Mouse (Mus musculus): ENCODE measurements at regions not wholly inside any gene's neighbourhood (a gene's known extent, or its start where the extent isn't known, plus 50 kb on each side); places are given as distances from the start of the nearest gene placed in this dataset.

GRCm38 (mm10) chr12:86830247-86830585, 54.4 kb downstream of the Irf2bpl start:
- DNase-seq (ENCODE audit: low spot score) (no peak), ATAC-seq (ENCODE audit: low FRiP score) (no peak)
- H3K4me1 ChIP-seq (replicated peaks; ENCODE audit: control insufficient read depth, insufficient read depth, low read length) = peaks cover 39% of the 10 kb centered on the region
- no peaks in the 10 kb centered on the region for H3K9me3 ChIP-seq (ENCODE audit: control insufficient read depth, low read length)
- 55% methylated on average over 8 of the region's 8 CpGs for WGBS
- no peak overlapping the region for H3K4me3 ChIP-seq (replicated peaks; ENCODE audit: low read length)
- no peak overlapping the region for H3K4me2 ChIP-seq (replicated peaks)
- no peak overlapping the region for H3K27ac ChIP-seq
- H3K9ac ChIP-seq = no peak overlapping the region
- no peaks in the 10 kb centered on the region for H3K27me3 ChIP-seq (ENCODE audit: control insufficient read depth, insufficient read depth, low read length)
- no peaks in the 10 kb centered on the region for H3K36me3 ChIP-seq (replicated peaks; ENCODE audit: control insufficient read depth, insufficient read depth)

- no peaks in the 10 kb centered on the region for H3K36me3 ChIP-seq (replicated peaks; ENCODE audit: control insufficient read depth, insufficient read depth)
- H3K27ac ChIP-seq = no peak overlapping the region
- no peak overlapping the region for H3K4me2 ChIP-seq (replicated peaks)
- ATAC-seq (ENCODE audit: low FRiP score) = no peak
- H3K4me3 ChIP-seq (replicated peaks; ENCODE audit: low read length) = no peak overlapping the region
- H3K9ac ChIP-seq = no peak overlapping the region
- DNase-seq (ENCODE audit: low spot score) = no peak
- peaks cover 44% of the 10 kb centered on the region for H3K4me1 ChIP-seq (replicated peaks; ENCODE audit: control insufficient read depth, insufficient read depth, low read length)
- no peaks in the 10 kb centered on the region for H3K9me3 ChIP-seq (ENCODE audit: control insufficient read depth, low read length)
- H3K27me3 ChIP-seq (ENCODE audit: control insufficient read depth, insufficient read depth, low read length) = no peaks in the 10 kb centered on the region
- WGBS = 66% methylated on average over 16 of the region's 16 CpGs
Observed at GRCm38 (mm10) chr12:86829581-86830246, 54.9 kb downstream of the Irf2bpl start.

- Histone ChIP-seq H3K4me3 (replicated peaks; ENCODE audit: low read length) (no peak overlapping the region), H3K9me3 (ENCODE audit: control insufficient read depth, low read length) (no peaks in the 10 kb centered on the region), H3K27ac (peak overlapping the region; percentile 38; the same call in 1 of the 2 replicates), H3K4me1 (replicated peaks; ENCODE audit: control insufficient read depth, insufficient read depth, low read length) (peaks cover 60% of the 10 kb centered on the region), H3K4me2 (replicated peaks) (no peak overlapping the region), H3K27me3 (ENCODE audit: control insufficient read depth, insufficient read depth, low read length) (no peaks in the 10 kb centered on the region), H3K36me3 (replicated peaks; ENCODE audit: control insufficient read depth, insufficient read depth) (no peaks in the 10 kb centered on the region), H3K9ac (no peak overlapping the region)
- ATAC-seq (ENCODE audit: low FRiP score) = no peak
- DNase-seq (ENCODE audit: low spot score) = no peak
- WGBS = 73% methylated on average over 2 of the region's 2 CpGs
Observed at GRCm38 (mm10) chr12:86827241-86827606, 57.4 kb downstream of the Irf2bpl start.

DNA sequence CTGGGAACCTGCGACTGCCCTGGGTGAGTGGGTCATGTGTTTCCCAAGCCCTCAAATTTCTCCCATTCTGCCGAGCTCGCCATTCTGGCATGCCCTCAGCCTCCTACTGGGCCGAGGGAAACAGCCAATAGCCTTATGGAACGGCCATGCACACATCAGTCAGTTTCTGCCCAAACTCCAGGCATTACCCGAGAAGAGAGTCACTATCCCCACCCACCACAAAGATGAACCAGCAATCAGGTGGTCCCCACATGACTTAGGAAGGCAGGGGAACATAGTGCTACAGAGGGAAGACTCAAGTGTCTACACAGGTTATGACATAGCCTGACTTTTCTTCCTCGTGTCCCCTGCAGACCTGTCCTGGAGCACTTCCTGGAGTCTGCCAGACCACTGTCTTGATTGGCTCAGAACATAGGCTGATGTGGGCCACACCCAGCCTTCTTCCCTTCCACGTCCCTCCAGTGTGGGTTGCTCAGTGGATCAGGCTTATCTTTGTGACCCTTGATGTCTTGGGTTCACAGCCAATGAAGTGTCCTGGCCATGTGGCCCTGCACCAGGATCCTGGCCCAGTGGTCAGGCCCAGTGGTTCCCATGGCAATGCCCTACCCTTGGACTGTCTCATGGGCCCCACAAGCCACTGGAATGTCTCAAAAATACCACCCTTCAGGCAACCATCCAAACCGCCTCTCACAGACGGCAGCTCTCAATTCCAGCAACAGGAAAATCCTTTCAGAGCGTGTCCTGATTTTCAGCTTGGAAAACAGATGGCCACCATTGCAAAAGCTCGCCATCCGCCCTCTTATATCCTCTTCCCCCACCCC, 58.0 kb downstream of the Irf2bpl start:
- DNase-seq (ENCODE audit: low spot score) (no peak), ATAC-seq (ENCODE audit: low FRiP score) (no peak)
- H3K4me3 ChIP-seq (replicated peaks; ENCODE audit: low read length) = no peak overlapping the region
- no peaks in the 10 kb centered on the region for H3K27me3 ChIP-seq (ENCODE audit: control insufficient read depth, insufficient read depth, low read length)
- peak overlapping the region; percentile 38; the same call in 1 of the 2 replicates for H3K27ac ChIP-seq
- H3K9ac ChIP-seq = no peak overlapping the region
- H3K36me3 ChIP-seq (replicated peaks; ENCODE audit: control insufficient read depth, insufficient read depth) = no peaks in the 10 kb centered on the region
- H3K9me3 ChIP-seq (ENCODE audit: control insufficient read depth, low read length) = no peaks in the 10 kb centered on the region
- no peak overlapping the region for H3K4me2 ChIP-seq (replicated peaks)
- H3K4me1 ChIP-seq (replicated peaks; ENCODE audit: control insufficient read depth, insufficient read depth, low read length) = peaks cover 59% of the 10 kb centered on the region
- 41% methylated on average over 13 of the region's 13 CpGs for WGBS

GRCm38 (mm10) chr12:86825584-86826419, 58.8 kb downstream of the Irf2bpl start:
- H3K9ac ChIP-seq = no peak overlapping the region
- H3K4me1 ChIP-seq (replicated peaks; ENCODE audit: control insufficient read depth, insufficient read depth, low read length) = peaks cover 61% of the 10 kb centered on the region
- ATAC-seq (ENCODE audit: low FRiP score) (no peak), DNase-seq (ENCODE audit: low spot score) (no peak)
- no peaks in the 10 kb centered on the region for H3K36me3 ChIP-seq (replicated peaks; ENCODE audit: control insufficient read depth, insufficient read depth)
- whole genome bisulfite sequencing = 42% methylated on average over 6 of the region's 6 CpGs
- H3K9me3 ChIP-seq (ENCODE audit: control insufficient read depth, low read length) = no peaks in the 10 kb centered on the region
- H3K27me3 ChIP-seq (ENCODE audit: control insufficient read depth, insufficient read depth, low read length) = no peaks in the 10 kb centered on the region
- peak overlapping the region; percentile 97 for H3K27ac ChIP-seq
- H3K4me3 ChIP-seq (replicated peaks; ENCODE audit: low read length) = no peak overlapping the region
- H3K4me2 ChIP-seq (replicated peaks) = no peak overlapping the region

DNA sequence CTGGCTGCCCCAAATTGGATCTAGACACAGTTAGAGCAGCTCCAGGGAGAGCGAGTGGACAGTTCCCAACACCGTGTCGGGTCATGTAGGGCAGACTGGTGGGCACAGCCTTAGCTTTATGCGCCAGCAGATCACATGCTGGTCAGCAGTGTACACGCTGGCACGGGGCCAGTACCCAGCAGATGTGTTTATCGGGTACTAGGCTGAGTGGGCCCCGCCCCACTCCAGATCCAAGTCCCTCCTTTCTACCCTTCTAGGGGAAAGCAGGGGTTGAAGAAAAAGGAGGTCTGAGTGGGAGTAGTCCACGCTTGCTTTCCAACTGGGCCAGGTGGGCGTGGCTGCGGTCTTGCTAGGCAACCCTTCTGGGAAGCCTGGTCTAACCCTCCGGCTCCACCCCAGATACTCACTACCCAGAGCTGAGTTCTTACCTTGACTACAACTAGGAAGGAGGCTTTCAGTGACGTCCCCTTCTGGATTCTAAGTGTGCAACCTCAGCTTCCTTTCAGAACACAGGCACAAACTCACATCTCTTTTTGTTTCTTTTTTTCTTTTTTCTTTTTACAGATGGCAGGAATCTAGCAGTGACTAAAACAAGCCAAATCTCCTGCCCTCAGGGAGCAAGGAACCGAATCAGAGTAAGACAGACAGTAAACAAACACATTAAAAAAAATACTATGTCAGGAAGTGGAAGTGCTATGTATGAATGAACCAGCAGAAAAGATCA, 59.6 kb downstream of the Irf2bpl start:
- peak overlapping the region; percentile 1; the same call in 1 of the 2 replicates for H3K9ac ChIP-seq

DNA sequence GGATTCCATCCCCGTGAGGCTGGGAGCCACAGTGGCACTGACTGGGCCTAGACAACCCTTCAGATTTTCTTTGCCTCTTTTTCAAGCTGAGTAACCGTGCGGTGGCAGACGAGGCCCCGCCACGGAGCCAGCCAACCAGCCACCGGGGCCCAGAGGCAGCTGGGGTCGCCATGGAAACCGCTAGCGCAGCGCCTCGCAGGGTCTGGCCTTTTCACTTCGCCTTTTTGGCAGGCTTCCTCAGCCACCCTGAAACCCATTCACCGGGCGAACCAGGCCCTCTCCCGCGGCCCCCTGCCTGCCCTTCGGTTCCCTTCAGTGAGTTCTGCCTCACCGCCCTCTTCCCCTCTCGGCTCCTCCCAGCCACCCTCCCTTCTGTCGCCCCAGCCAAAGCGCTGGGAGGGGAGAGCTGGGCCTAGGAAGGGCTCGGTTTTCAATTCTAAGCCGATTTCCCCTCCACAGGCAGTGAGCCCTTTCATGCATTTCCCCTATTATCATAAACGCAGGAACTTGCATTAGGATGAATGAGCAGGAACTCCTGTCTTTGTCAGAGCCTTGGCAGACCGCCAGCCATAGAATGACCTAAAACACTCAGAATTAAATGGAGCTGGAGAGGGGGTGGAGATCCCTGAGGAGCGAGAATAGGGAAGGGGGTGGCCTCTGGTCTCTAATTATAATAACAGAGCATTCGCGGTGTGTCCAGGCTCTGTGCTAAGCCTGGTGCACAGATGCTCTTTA, 60.6 kb downstream of the Irf2bpl start:
- H3K9ac ChIP-seq = peak overlapping the region; percentile 50
- H3K4me2 ChIP-seq (replicated peaks) = peak overlapping the region; percentile 35
- 0% methylated on average over 29 of the region's 29 CpGs for WGBS
- no peak overlapping the region for H3K4me3 ChIP-seq (replicated peaks; ENCODE audit: low read length)
- no peaks in the 10 kb centered on the region for H3K27me3 ChIP-seq (ENCODE audit: control insufficient read depth, insufficient read depth, low read length)
- peaks cover 58% of the 10 kb centered on the region for H3K4me1 ChIP-seq (replicated peaks; ENCODE audit: control insufficient read depth, insufficient read depth, low read length)
- ATAC-seq (ENCODE audit: low FRiP score) = peak; percentile 90
- H3K36me3 ChIP-seq (replicated peaks; ENCODE audit: control insufficient read depth, insufficient read depth) = no peaks in the 10 kb centered on the region
- no peaks in the 10 kb centered on the region for H3K9me3 ChIP-seq (ENCODE audit: control insufficient read depth, low read length)
- peak; percentile 94 for DNase-seq (ENCODE audit: low spot score)
- H3K27ac ChIP-seq = peak overlapping the region; percentile 97

More for the DNA sequence above, 59.6 kb downstream of the Irf2bpl start:
- peak; percentile 19 for ATAC-seq (ENCODE audit: low FRiP score)
- DNase-seq (ENCODE audit: low spot score) = no peak
- H3K4me3 ChIP-seq (replicated peaks; ENCODE audit: low read length) = no peak overlapping the region
- H3K27ac ChIP-seq = peak overlapping the region; percentile 97
- H3K4me1 ChIP-seq (replicated peaks; ENCODE audit: control insufficient read depth, insufficient read depth, low read length) = peaks cover 56% of the 10 kb centered on the region
- H3K9me3 ChIP-seq (ENCODE audit: control insufficient read depth, low read length) = no peaks in the 10 kb centered on the region
- WGBS = 4% methylated on average over 14 of the region's 14 CpGs
- no peaks in the 10 kb centered on the region for H3K36me3 ChIP-seq (replicated peaks; ENCODE audit: control insufficient read depth, insufficient read depth)
- no peaks in the 10 kb centered on the region for H3K27me3 ChIP-seq (ENCODE audit: control insufficient read depth, insufficient read depth, low read length)
- peak overlapping the region; percentile 35 for H3K4me2 ChIP-seq (replicated peaks)

GRCm38 (mm10) chr12:86823488-86823854, 61.1 kb downstream of the Irf2bpl start:
- Histone ChIP-seq H3K4me1 (replicated peaks; ENCODE audit: control insufficient read depth, insufficient read depth, low read length) (peaks cover 63% of the 10 kb centered on the region), H3K36me3 (replicated peaks; ENCODE audit: control insufficient read depth, insufficient read depth) (no peaks in the 10 kb centered on the region), H3K4me2 (replicated peaks) (peak overlapping the region; percentile 35), H3K4me3 (replicated peaks; ENCODE audit: low read length) (no peak overlapping the region), H3K9ac (peak overlapping the region; percentile 50), H3K27me3 (ENCODE audit: control insufficient read depth, insufficient read depth, low read length) (no peaks in the 10 kb centered on the region), H3K27ac (peak overlapping the region; percentile 97), H3K9me3 (ENCODE audit: control insufficient read depth, low read length) (no peaks in the 10 kb centered on the region)
- ATAC-seq (ENCODE audit: low FRiP score) = no peak
- 21% methylated on average over 4 of the region's 4 CpGs for WGBS
- DNase-seq (ENCODE audit: low spot score) = no peak
